ENCODE assay signal across 7 mouse cellular contexts in genomic region chr13:55600657-55601056, GRCm38 (mm10). TPM values are rescaled to one million over a fixed set of nuclear protein-coding genes. Genes with fewer than 3 reads are reported as not detected.
DNase-seq lines count a peak whose midpoint lies in the region; ATAC-seq and TF ChIP-seq lines count a peak whose summit lies in the region.

No protein-coding gene starts in this region.

- H3K4me2 ChIP-seq in midbrain, embryonic 12.5 days (replicated peaks) = peak overlapping the region; percentile 67

- 30% methylated on average over 9 of the region's 9 CpGs for WGBS in limb, embryonic 10.5 days
- WGBS in midbrain, embryonic 12.5 days = 29% methylated on average over 9 of the region's 9 CpGs

- H3K4me3 ChIP-seq in embryonic fibroblast, embryonic 13.5 days (ENCODE audit: insufficient read depth, low read length) = peak overlapping the region; percentile 98
- H3K4me3 ChIP-seq in limb, embryonic 10.5 days = peak overlapping the region; percentile 82
- H3K4me3 ChIP-seq in midbrain, embryonic 12.5 days = peak overlapping the region; percentile 86

- H3K4me1 ChIP-seq in embryonic fibroblast, embryonic 13.5 days (ENCODE audit: control insufficient read depth, insufficient read depth, low read length) = peaks cover 3% of the 10 kb centered on the region; the same call in 1 of the 2 replicates
- peaks cover 14% of the 10 kb centered on the region for H3K4me1 ChIP-seq in limb, embryonic 10.5 days
- H3K4me1 ChIP-seq in midbrain, embryonic 12.5 days = peaks cover 14% of the 10 kb centered on the region

- peak overlapping the region; percentile 86 for H3K9ac ChIP-seq in midbrain, embryonic 12.5 days (replicated peaks)

- H3K27me3 ChIP-seq in limb, embryonic 10.5 days (ENCODE audit: low read depth, poor library complexity, severe bottlenecking) = no peaks in the 10 kb centered on the region
- no peaks in the 10 kb centered on the region for H3K27me3 ChIP-seq in midbrain, embryonic 12.5 days

- peak; percentile 80 for ATAC-seq in CD4-positive, CD25-positive, alpha-beta regulatory T cell, adult 4 months
- ATAC-seq in midbrain, embryonic 12.5 days (ENCODE audit: low FRiP score, low read depth) = peak; percentile 41; the same call in 1 of the 2 replicates

- peak overlapping the region; percentile 37; the same call in 1 of the 2 replicates for H3K27ac ChIP-seq in embryonic fibroblast, embryonic 13.5 days (ENCODE audit: insufficient read depth, low read length)
- H3K27ac ChIP-seq in limb, embryonic 10.5 days = 0 out of 2 replicates have a peak overlapping the region, but pooled peaks have one; percentile 80
- peak overlapping the region; percentile 64 for H3K27ac ChIP-seq in midbrain, embryonic 12.5 days (replicated peaks)

- no peak for TF ChIP-seq CTCF in embryonic fibroblast, embryonic 13.5 days (IDR thresholded peaks at IDR 0.05; ENCODE audit: borderline replicate concordance, insufficient read depth, low read length)

- no peaks in the 10 kb centered on the region for H3K9me3 ChIP-seq in limb, embryonic 10.5 days (replicated peaks)
- H3K9me3 ChIP-seq in midbrain, embryonic 12.5 days = no peaks in the 10 kb centered on the region

- no peak for TF ChIP-seq POLR2A in embryonic fibroblast, embryonic 13.5 days (IDR thresholded peaks at IDR 0.05; ENCODE audit: low read depth, low read length)

- peaks cover 51% of the 10 kb centered on the region for H3K36me3 ChIP-seq in limb, embryonic 10.5 days
- H3K36me3 ChIP-seq in midbrain, embryonic 12.5 days = peaks cover 45% of the 10 kb centered on the region

- DNase-seq in A20 (ENCODE audit: low read depth, low spot score) = peak; percentile 55
- no peak for DNase-seq in limb, embryonic 10.5 days (ENCODE audit: low spot score)
- DNase-seq in frontal cortex, postnatal 36 days (ENCODE audit: low spot score in 2 of 2) = no peak
- DNase-seq in gastrocnemius, postnatal 10 days = no peak

RNA-seq across cellular contexts. Expression of gene B4galt7, which starts 1.0 kb away (rescaled TPM):
- polyA plus RNA-seq in CD4-positive, CD25-positive, alpha-beta regulatory T cell, adult 4 months (2017; shearing (Covaris generic)) = 10 to 100 TPM; 20.5 to 42.3 TPM
- polyA plus RNA-seq in embryonic fibroblast, embryonic 13.5 days (2011; ENCODE audit: insufficient read length, low read depth, missing spikeins) = 16.4 and 18.7 TPM in 2 replicates
- polyA plus RNA-seq in limb, embryonic 10.5 days (2016; fragmentation: Nextera tagmentation; extraction: Ambion mirVana) = 30.9 and 31.6 TPM in 2 replicates
- polyA plus RNA-seq in midbrain, embryonic 12.5 days (2016; fragmentation: Nextera tagmentation; extraction: Ambion mirVana) = 40.4 and 41.9 TPM in 2 replicates
- 1 to 10 TPM; 8.3 to 9.2 TPM for total RNA-seq in gastrocnemius, postnatal 10 days (2021)

RNA-seq across cellular contexts. Expression of gene Caml, which starts 22.1 kb away (rescaled TPM):
- 10 to 100 TPM; 41.7 to 46.1 TPM for polyA plus RNA-seq in CD4-positive, CD25-positive, alpha-beta regulatory T cell, adult 4 months (2017; shearing (Covaris generic))
- polyA plus RNA-seq in embryonic fibroblast, embryonic 13.5 days (2011; ENCODE audit: insufficient read length, low read depth, missing spikeins) = 47.1 and 50.0 TPM in 2 replicates
- 48.1 and 53.3 TPM in 2 replicates for polyA plus RNA-seq in limb, embryonic 10.5 days (2016; fragmentation: Nextera tagmentation; extraction: Ambion mirVana)
- 68.0 and 73.9 TPM in 2 replicates for polyA plus RNA-seq in midbrain, embryonic 12.5 days (2016; fragmentation: Nextera tagmentation; extraction: Ambion mirVana)
- 10 to 100 TPM; 13.0 to 17.1 TPM for total RNA-seq in gastrocnemius, postnatal 10 days (2021)

RNA-seq across cellular contexts. Expression of gene Tmed9, which starts 27.1 kb away (rescaled TPM):
- polyA plus RNA-seq in CD4-positive, CD25-positive, alpha-beta regulatory T cell, adult 4 months (2017; shearing (Covaris generic)) = 100 to 1,000 TPM; 206 to 437 TPM
- 228 and 231 TPM in 2 replicates for polyA plus RNA-seq in embryonic fibroblast, embryonic 13.5 days (2011; ENCODE audit: insufficient read length, low read depth, missing spikeins)
- polyA plus RNA-seq in limb, embryonic 10.5 days (2016; fragmentation: Nextera tagmentation; extraction: Ambion mirVana) = 111 and 123 TPM in 2 replicates
- 105 and 108 TPM in 2 replicates for polyA plus RNA-seq in midbrain, embryonic 12.5 days (2016; fragmentation: Nextera tagmentation; extraction: Ambion mirVana)
- 100 to 1,000 TPM; 147 to 192 TPM for total RNA-seq in gastrocnemius, postnatal 10 days (2021)

RNA-seq across cellular contexts. Expression of gene Fam193b, which starts 29.7 kb away (rescaled TPM):
- 10 to 100 TPM; 36.3 to 40.2 TPM for polyA plus RNA-seq in CD4-positive, CD25-positive, alpha-beta regulatory T cell, adult 4 months (2017; shearing (Covaris generic))
- 20.9 and 24.5 TPM in 2 replicates for polyA plus RNA-seq in embryonic fibroblast, embryonic 13.5 days (2011; ENCODE audit: insufficient read length, low read depth, missing spikeins)
- 65.8 and 70.7 TPM in 2 replicates for polyA plus RNA-seq in limb, embryonic 10.5 days (2016; fragmentation: Nextera tagmentation; extraction: Ambion mirVana)
- 67.2 and 67.7 TPM in 2 replicates for polyA plus RNA-seq in midbrain, embryonic 12.5 days (2016; fragmentation: Nextera tagmentation; extraction: Ambion mirVana)
- total RNA-seq in gastrocnemius, postnatal 10 days (2021) = 10 to 100 TPM; 19.9 to 26.5 TPM

RNA-seq across cellular contexts. Expression of gene Ddx46, which starts 34.2 kb away (rescaled TPM):
- 10 to 100 TPM; 58.1 to 64.6 TPM for polyA plus RNA-seq in CD4-positive, CD25-positive, alpha-beta regulatory T cell, adult 4 months (2017; shearing (Covaris generic))
- 46.6 and 52.8 TPM in 2 replicates for polyA plus RNA-seq in embryonic fibroblast, embryonic 13.5 days (2011; ENCODE audit: insufficient read length, low read depth, missing spikeins)
- 41.5 and 45.6 TPM in 2 replicates for polyA plus RNA-seq in limb, embryonic 10.5 days (2016; fragmentation: Nextera tagmentation; extraction: Ambion mirVana)
- 41.7 and 43.0 TPM in 2 replicates for polyA plus RNA-seq in midbrain, embryonic 12.5 days (2016; fragmentation: Nextera tagmentation; extraction: Ambion mirVana)
- total RNA-seq in gastrocnemius, postnatal 10 days (2021) = 10 to 100 TPM; 27.8 to 30.1 TPM
